Mouse (Mus musculus): ENCODE data around the gene Rtbdn.
"Not testable (repeated sequence)": the region's sequence is repeated elsewhere in the genome, so short reads cannot be mapped to it uniquely, and the experiment has no call there.

The Rtbdn gene

GRCm38 (mm10) chr8:84946528-84947240 is at the start of gene Rtbdn:
Gene Rtbdn, plus strand, starts transcription at chr8:84946991.
- no peak for DNase-seq (ENCODE audit: low read depth, low spot score)

DNA sequence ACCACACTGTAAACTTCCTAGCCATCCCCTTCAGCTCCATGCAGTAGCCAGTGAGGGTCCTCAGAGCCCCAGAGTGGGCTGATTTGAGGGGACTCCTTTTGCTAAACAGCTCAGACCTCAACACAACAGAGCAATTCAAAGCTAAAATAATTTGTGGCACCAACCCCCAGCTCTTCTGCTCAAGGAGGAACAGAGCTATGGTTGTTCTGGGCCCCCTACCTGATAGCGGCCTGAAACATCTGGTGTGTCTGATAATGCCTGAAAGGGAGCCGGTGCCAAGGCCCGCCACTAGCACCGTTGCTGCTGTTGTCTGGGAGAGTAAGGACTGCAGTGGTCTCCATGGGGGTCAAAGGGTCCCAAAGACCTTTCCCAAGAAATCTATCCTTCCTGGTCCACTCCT is 45.7 kb upstream of the Rtbdn start:
- DNase-seq (ENCODE audit: low read depth, low spot score), result no peak

DNA sequence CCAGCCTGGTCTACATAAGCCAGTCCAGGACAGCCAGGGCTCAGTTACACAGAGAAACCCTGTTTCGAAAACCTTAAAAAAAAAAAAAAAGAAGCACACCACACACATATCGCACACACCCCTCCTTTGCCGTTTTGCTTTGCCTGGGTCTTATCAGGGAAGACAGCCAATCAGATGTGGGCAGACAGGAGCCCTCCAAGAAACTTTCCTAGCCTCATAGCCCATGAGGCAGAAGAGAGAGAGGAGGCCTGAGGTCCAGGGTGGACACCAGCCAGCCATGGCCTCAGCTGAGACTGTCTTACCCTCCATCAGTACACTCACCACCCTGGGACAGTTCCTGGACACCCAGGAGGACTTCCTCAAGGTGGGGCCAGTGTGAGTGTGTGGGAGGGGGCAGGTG is 45.0 kb upstream of the Rtbdn start, which contains the start of gene Klf1:
Klf1 (plus strand) TSS at position 177 of the 400 bp plus-strand sequence.
- no peak for DNase-seq (ENCODE audit: low read depth, low spot score)

GRCm38 (mm10) chr8:84902367-84902919 is 44.3 kb upstream of the Rtbdn start:
- DNase-seq (ENCODE audit: low read depth, low spot score), result no peak

- peak; percentile 71 for DNase-seq (ENCODE audit: low read depth, low spot score)
Measured at GRCm38 (mm10) chr8:84902920-84903661, 43.7 kb upstream of the Rtbdn start.

GRCm38 (mm10) chr8:84904351-84904750 is 42.4 kb upstream of the Rtbdn start:
- DNase-seq (ENCODE audit: low read depth, low spot score), result no peak

DNA sequence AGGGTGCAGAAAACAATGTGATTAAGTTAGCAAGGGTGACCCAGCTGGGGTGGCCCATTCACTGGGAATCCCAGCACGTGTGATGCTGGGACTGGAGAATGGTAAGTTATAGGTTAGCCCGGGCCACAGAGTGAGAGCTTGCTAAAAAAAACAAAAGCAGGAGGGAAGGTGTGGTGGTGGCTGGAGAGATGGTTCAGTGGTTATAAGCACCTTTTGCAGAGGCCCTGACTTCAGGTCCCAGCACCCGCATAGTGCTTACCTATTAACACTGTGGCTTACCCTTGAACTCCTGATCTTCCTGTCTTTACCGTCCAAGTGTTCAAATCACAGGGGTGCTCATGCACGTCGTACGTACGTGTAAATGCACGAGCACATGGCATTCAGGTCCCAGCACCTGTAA is 39.8 kb upstream of the Rtbdn start:
- DNase-seq (ENCODE audit: low read depth, low spot score), result no peak

DNA sequence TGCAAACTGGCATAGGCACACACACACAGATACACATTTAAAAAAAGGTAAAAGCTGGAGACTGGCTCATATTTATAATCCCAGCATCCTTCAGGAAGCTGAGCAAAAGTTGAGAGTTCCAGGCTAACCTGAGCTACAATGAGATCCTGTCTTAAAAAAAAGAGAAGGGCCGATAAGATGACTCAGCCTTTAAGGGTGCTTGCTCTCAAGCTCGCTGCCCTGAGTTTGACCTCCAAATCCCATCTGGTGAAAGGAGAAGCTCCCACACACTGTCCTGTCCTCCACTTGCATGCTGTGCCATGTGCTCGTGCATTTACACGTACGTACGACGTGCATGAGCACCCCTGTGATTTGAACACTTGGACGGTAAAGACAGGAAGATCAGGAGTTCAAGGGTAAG is 39.3 kb upstream of the Rtbdn start:
- DNase-seq (ENCODE audit: low read depth, low spot score), result no peak

GRCm38 (mm10) chr8:84907979-84908378 is 38.8 kb upstream of the Rtbdn start:
- not testable (repeated sequence) for DNase-seq (ENCODE audit: low read depth, low spot score)

GRCm38 (mm10) chr8:84908421-84909161 is 38.2 kb upstream of the Rtbdn start, which contains the start of gene Dnase2a:
Gene Dnase2a, plus strand, starts transcription at chr8:84908560.
- DNase-seq (ENCODE audit: low read depth, low spot score), result peak; percentile 97

- DNase-seq (ENCODE audit: low read depth, low spot score), result no peak
Measured at GRCm38 (mm10) chr8:84909162-84909767, 37.5 kb upstream of the Rtbdn start.

GRCm38 (mm10) chr8:84909949-84910348 is 36.8 kb upstream of the Rtbdn start:
- DNase-seq (ENCODE audit: low read depth, low spot score), result no peak

- DNase-seq (ENCODE audit: low read depth, low spot score), result no peak
Measured at GRCm38 (mm10) chr8:84910551-84910950, 36.2 kb upstream of the Rtbdn start.

GRCm38 (mm10) chr8:84911854-84912253 is 34.9 kb upstream of the Rtbdn start:
- no peak for DNase-seq (ENCODE audit: low read depth, low spot score)

DNA sequence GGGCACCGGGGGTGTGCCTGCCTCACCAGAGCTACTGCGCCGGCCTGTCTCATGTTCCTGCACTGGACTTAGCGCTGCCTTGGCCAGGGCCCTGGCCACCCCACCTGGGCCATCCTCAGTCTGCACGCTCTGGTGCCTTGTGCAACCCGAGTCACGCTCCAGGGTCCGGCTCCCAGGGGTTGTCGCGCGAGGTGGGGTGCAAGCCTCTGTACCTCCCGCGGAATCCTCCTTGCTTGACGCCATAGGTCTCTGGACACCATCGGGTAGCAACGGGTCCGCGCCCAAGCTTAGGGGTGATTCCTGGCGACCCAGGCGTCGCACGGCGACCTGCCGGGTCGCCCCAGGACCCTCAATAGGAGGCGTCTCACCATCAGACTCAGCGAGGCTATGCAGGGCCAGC is 34.4 kb upstream of the Rtbdn start:
- no peak for DNase-seq (ENCODE audit: low read depth, low spot score)

GRCm38 (mm10) chr8:84912895-84913501 is 33.8 kb upstream of the Rtbdn start:
- DNase-seq (ENCODE audit: low read depth, low spot score), result no peak

DNA sequence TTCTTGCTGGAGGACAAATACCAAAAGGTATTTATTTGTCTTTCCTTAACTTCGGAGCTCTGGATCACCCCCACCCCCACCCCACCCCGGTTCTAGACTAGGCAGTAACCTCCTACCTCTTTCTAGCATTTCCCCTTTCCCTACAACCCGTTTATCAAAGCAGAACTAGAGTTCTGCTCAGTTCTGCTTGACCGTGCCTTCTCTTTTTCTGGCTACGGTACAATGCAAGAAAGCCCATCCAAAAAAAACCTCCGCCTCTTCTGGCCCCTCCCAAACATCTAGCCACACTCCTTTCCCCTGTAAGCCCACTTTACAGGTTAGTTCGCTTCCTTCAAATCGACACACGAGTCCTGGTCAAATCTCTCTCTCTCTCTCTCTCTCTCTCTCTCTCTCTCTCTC is 33.3 kb upstream of the Rtbdn start:
- DNase-seq (ENCODE audit: low read depth, low spot score), result no peak

GRCm38 (mm10) chr8:84913960-84914359 is 32.8 kb upstream of the Rtbdn start:
- no peak for DNase-seq (ENCODE audit: low read depth, low spot score)

DNA sequence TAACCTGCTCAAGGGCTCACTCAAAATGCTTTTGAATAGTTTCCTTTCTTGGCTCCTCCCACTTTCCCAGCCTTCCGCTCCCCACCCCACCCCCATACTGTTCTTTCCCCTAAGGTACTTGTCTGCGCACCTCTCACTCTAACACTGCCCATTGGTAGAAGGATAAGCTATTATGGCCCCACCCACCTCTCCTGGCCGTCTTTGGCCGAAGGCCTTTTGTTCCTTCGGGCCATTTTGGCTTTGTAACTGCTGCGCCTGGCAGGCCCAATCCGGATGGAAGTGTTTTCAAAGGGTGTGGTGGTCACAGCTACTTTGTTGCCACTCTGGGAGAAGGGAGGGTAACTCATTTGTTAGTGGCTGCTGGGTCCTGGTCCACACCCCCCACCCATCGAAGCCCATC is 31.5 kb upstream of the Rtbdn start:
- no peak for DNase-seq (ENCODE audit: low read depth, low spot score)

DNA sequence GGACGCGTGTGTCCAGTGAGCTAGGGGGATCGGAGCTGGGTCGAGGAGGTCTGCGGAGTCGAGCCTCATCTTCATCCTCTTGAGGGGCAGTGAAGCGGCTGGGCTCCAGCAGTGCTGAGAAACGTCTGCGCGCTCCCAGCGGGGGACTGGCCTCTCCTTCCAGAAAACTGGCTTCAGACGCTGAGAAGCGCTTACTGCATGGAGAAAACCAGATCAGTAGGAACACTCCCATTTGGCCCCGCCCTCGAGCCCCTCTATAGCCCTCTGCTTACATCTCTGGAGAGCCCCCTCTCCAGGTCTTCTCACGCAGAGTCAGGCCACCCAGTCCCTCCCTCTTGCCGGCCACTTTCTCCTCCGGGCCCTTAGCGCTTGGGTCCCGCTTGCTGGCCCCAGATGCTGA is 29.0 kb upstream of the Rtbdn start:
- no peak for DNase-seq (ENCODE audit: low read depth, low spot score)

DNA sequence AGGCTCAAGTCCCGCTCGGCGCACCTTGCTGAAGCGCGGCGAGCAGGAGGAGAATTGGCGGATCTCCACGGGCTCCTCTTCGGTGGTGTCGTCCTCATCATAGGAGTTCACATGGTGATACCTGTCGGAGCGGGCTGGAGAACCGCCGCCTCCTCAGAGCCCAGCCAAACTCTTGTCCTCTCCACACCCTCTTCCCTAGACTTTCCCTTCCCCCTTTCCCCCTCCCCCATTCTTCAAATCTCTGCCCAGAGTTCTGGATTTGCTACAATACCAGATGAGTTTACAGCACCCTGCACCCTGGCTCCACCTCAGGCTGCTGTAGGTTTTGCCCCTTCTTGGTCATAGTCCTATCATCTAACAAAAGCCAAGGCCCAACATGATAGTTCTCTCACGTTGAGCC is 28.1 kb upstream of the Rtbdn start:
- no peak for DNase-seq (ENCODE audit: low read depth, low spot score)
